ENCODE assay signal across 8 mouse cellular contexts in genomic region chr11:69060448-69061254, GRCm38 (mm10). TPM values are rescaled to one million over a fixed set of nuclear protein-coding genes. Genes with fewer than 3 reads are reported as not detected.
A peak's percentile ranks its signal among the peaks of the same experiment; 100 is the strongest.
DNase-seq lines count a peak whose midpoint lies in the region; ATAC-seq and TF ChIP-seq lines count a peak whose summit lies in the region.

No protein-coding gene starts in this region.

- H3K79me2 ChIP-seq in macrophage (ENCODE audit: inconsistent target), result peaks cover 28% of the 10 kb centered on the region; the same call in 1 of the 2 replicates

- H3K27ac ChIP-seq in thymus, adult 2 months (ENCODE audit: control insufficient read depth, insufficient read depth, low read length), result no peak overlapping the region
- peak overlapping the region; percentile 93 for H3K27ac ChIP-seq in forebrain, embryonic 12.5 days
- peak overlapping the region; percentile 93 for H3K27ac ChIP-seq in intestine, embryonic 16.5 days (ENCODE audit: low read length)
- H3K27ac ChIP-seq in macrophage, result peak overlapping the region; percentile 57
- peak overlapping the region; percentile 96 for H3K27ac ChIP-seq in testis, adult 2 months (ENCODE audit: control insufficient read depth, insufficient read depth, low read depth, low read length)

- H3K9me3 ChIP-seq in forebrain, embryonic 12.5 days, result no peaks in the 10 kb centered on the region
- no peaks in the 10 kb centered on the region for H3K9me3 ChIP-seq in intestine, embryonic 16.5 days (ENCODE audit: control insufficient read depth, low read length)

- TF ChIP-seq POLR2A in thymus, adult 2 months (IDR thresholded peaks at IDR 0.05; ENCODE audit: control insufficient read depth, extremely low read depth, insufficient read depth, low read length, poor library complexity), result no peak
- 0 out of 2 replicates have a peak, but pooled peaks have one; percentile 7 for TF ChIP-seq POLR2A in testis, adult 2 months (IDR thresholded peaks at IDR 0.05; ENCODE audit: control insufficient read depth, low read depth, low read length)

- DNase-seq in adrenal gland, adult (ENCODE audit: inconsistent age in 2 of 2, low spot score in 1 of 2), result peak; percentile 63 to 84
- no peak for DNase-seq in adrenal gland, postnatal 4 days (ENCODE audit: low spot score in 2 of 2)
- DNase-seq in thymus, adult 2 months, result no peak
- no peak for DNase-seq in thymus, postnatal 25 days

- no peaks in the 10 kb centered on the region for H3K36me3 ChIP-seq in thymus, adult 2 months (ENCODE audit: control insufficient read depth, insufficient read depth, low read length)
- no peaks in the 10 kb centered on the region for H3K36me3 ChIP-seq in forebrain, embryonic 12.5 days (replicated peaks)
- no peaks in the 10 kb centered on the region for H3K36me3 ChIP-seq in intestine, embryonic 16.5 days (ENCODE audit: control insufficient read depth, insufficient read depth, low read length)
- no peaks in the 10 kb centered on the region for H3K36me3 ChIP-seq in macrophage (ENCODE audit: inconsistent target)
- no peaks in the 10 kb centered on the region for H3K36me3 ChIP-seq in testis, adult 2 months (ENCODE audit: control insufficient read depth, insufficient read depth, low read length)

- no peaks in the 10 kb centered on the region for H3K27me3 ChIP-seq in thymus, adult 2 months (ENCODE audit: control insufficient read depth, insufficient read depth, low read length)
- no peaks in the 10 kb centered on the region; the same call in 1 of the 2 replicates for H3K27me3 ChIP-seq in forebrain, embryonic 12.5 days
- no peaks in the 10 kb centered on the region for H3K27me3 ChIP-seq in intestine, embryonic 16.5 days (replicated peaks; ENCODE audit: control insufficient read depth, insufficient read depth, low read length)
- H3K27me3 ChIP-seq in testis, adult 2 months (ENCODE audit: control insufficient read depth, insufficient read depth, low read length), result no peaks in the 10 kb centered on the region

- peak overlapping the region; percentile 98 for H3K4me2 ChIP-seq in forebrain, embryonic 12.5 days
- H3K4me2 ChIP-seq in intestine, embryonic 16.5 days (ENCODE audit: low read depth, low read length), result peak overlapping the region; percentile 96

- peak overlapping the region; percentile 84 for H3K4me3 ChIP-seq in thymus, adult 2 months (ENCODE audit: control insufficient read depth, insufficient read depth, low read length)
- H3K4me3 ChIP-seq in forebrain, embryonic 12.5 days (replicated peaks), result peak overlapping the region; percentile 90
- H3K4me3 ChIP-seq in intestine, embryonic 16.5 days (ENCODE audit: low read length), result peak overlapping the region; percentile 90
- peak overlapping the region; percentile 64 for H3K4me3 ChIP-seq in macrophage (ENCODE audit: inconsistent target)
- H3K4me3 ChIP-seq in testis, adult 2 months (ENCODE audit: control insufficient read depth, low read depth, low read length), result peak overlapping the region; percentile 99

- WGBS in thymus, adult 2 months, result 10% methylated on average over 40 of the region's 40 CpGs
- WGBS in forebrain, embryonic 12.5 days, result 2% methylated on average over 36 of the region's 40 CpGs
- 2% methylated on average over 40 of the region's 40 CpGs for WGBS in intestine, embryonic 16.5 days
- 5% methylated on average over 40 of the region's 40 CpGs for WGBS in macrophage (ENCODE audit: missing documents)

- H3K4me1 ChIP-seq in thymus, adult 2 months (replicated peaks; ENCODE audit: control insufficient read depth, insufficient read depth, low read length), result peaks cover 26% of the 10 kb centered on the region
- H3K4me1 ChIP-seq in forebrain, embryonic 12.5 days, result peaks cover 32% of the 10 kb centered on the region
- peaks cover 25% of the 10 kb centered on the region for H3K4me1 ChIP-seq in intestine, embryonic 16.5 days (ENCODE audit: control insufficient read depth, insufficient read depth, low read length)
- peaks cover 24% of the 10 kb centered on the region for H3K4me1 ChIP-seq in testis, adult 2 months (ENCODE audit: control insufficient read depth, insufficient read depth, low read length)

- ATAC-seq in forebrain, embryonic 12.5 days (ENCODE audit: low FRiP score), result no peak
- no peak for ATAC-seq in intestine, embryonic 16.5 days

- no peak for TF ChIP-seq CTCF in thymus, adult 2 months (IDR thresholded peaks at IDR 0.05; ENCODE audit: borderline replicate concordance, control insufficient read depth, extremely low read depth, insufficient read depth, low read length, poor library complexity)
- no peak for TF ChIP-seq CTCF in testis, adult 2 months (IDR thresholded peaks at IDR 0.05; ENCODE audit: control insufficient read depth, insufficient read depth, insufficient replicate concordance, low read depth, low read length)

- peak overlapping the region; percentile 84 for H3K9ac ChIP-seq in forebrain, embryonic 12.5 days
- H3K9ac ChIP-seq in intestine, embryonic 16.5 days (ENCODE audit: low read depth, low read length), result peak overlapping the region; percentile 94

RNA-seq across cellular contexts. Expression of gene Borcs6, which starts 1.1 kb away (rescaled TPM):
- total RNA-seq in adrenal gland, postnatal 4 days (2021), result 10 to 100 TPM; 24.3 to 26.0 TPM
- polyA plus RNA-seq in thymus, adult 2 months (2012; rRNA removed), result 18.0 TPM in 2 replicates
- polyA plus RNA-seq in forebrain, embryonic 12.5 days (2016; fragmentation: Nextera tagmentation; extraction: Ambion mirVana), result 7.4 and 11.1 TPM in 2 replicates
- 8.0 and 8.6 TPM in 2 replicates for polyA plus RNA-seq in intestine, embryonic 16.5 days (2015; fragmentation: Nextera tagmentation; extraction: Ambion mirVana)
- total RNA-seq in macrophage (2018; cell fraction: chromatin; rRNA removed), result 10 to 100 TPM in 17 of 26 experiments, 1 to 10 TPM in 9; 3.6 to 22.4 (median 12.0) TPM
- total RNA-seq in macrophage (2018; cell fraction: cytosol; rRNA removed), result 10 to 100 TPM; 21.1 to 43.6 (median 31.0) TPM
- total RNA-seq in macrophage (2018; cell fraction: nucleus; rRNA removed), result 10 to 100 TPM; 13.9 to 44.9 (median 28.3) TPM
- 11.7 to 37.1 TPM (median 15.6 TPM) in 3 replicates for polyA plus RNA-seq in macrophage (2018)
- polyA plus RNA-seq in testis, adult 2 months (2012; rRNA removed), result 13.4 and 15.8 TPM in 2 replicates

RNA-seq across cellular contexts. Expression of gene Tmem107, which starts 10.0 kb away (rescaled TPM):
- 10 to 100 TPM; 20.6 TPM for total RNA-seq in adrenal gland, postnatal 4 days (2021)
- 31.1 and 33.0 TPM in 2 replicates for polyA plus RNA-seq in thymus, adult 2 months (2012; rRNA removed)
- 53.4 and 56.9 TPM in 2 replicates for polyA plus RNA-seq in forebrain, embryonic 12.5 days (2016; fragmentation: Nextera tagmentation; extraction: Ambion mirVana)
- 38.6 and 44.8 TPM in 2 replicates for polyA plus RNA-seq in intestine, embryonic 16.5 days (2015; fragmentation: Nextera tagmentation; extraction: Ambion mirVana)
- 1 to 10 TPM in 7 of 26 experiments, under 1 TPM in 1, not detected in 18; 0.79 to 3.1 (median 1.5) TPM for total RNA-seq in macrophage (2018; cell fraction: chromatin; rRNA removed)
- 1 to 10 TPM; 1.9 to 5.8 (median 3.9) TPM for total RNA-seq in macrophage (2018; cell fraction: cytosol; rRNA removed)
- total RNA-seq in macrophage (2018; cell fraction: nucleus; rRNA removed), result 1 to 10 TPM in 18 of 26 experiments, under 1 TPM in 1, not detected in 7; 0.86 to 6.4 (median 2.7) TPM
- 4.1 to 7.3 TPM (median 4.2 TPM) in 3 replicates for polyA plus RNA-seq in macrophage (2018)
- polyA plus RNA-seq in testis, adult 2 months (2012; rRNA removed), result 135 and 142 TPM in 2 replicates

RNA-seq across cellular contexts. Expression of gene Aurkb, which starts 15.2 kb away (rescaled TPM):
- total RNA-seq in adrenal gland, postnatal 4 days (2021), result 10 to 100 TPM; 41.5 to 41.7 TPM
- 192 and 276 TPM in 2 replicates for polyA plus RNA-seq in thymus, adult 2 months (2012; rRNA removed)
- 163 and 169 TPM in 2 replicates for polyA plus RNA-seq in forebrain, embryonic 12.5 days (2016; fragmentation: Nextera tagmentation; extraction: Ambion mirVana)
- polyA plus RNA-seq in intestine, embryonic 16.5 days (2015; fragmentation: Nextera tagmentation; extraction: Ambion mirVana), result 114 and 139 TPM in 2 replicates
- total RNA-seq in macrophage (2018; cell fraction: chromatin; rRNA removed), result 10 to 100 TPM in 7 of 26 experiments, 1 to 10 TPM in 15, under 1 TPM in 2, not detected in 2; 0.53 to 31.9 (median 6.0) TPM
- total RNA-seq in macrophage (2018; cell fraction: cytosol; rRNA removed), result 1 to 10 TPM; 1.8 to 7.3 (median 4.3) TPM
- total RNA-seq in macrophage (2018; cell fraction: nucleus; rRNA removed), result 10 to 100 TPM in 3 of 26 experiments, 1 to 10 TPM in 21, under 1 TPM in 1, not detected in 1; 0.69 to 20.2 (median 3.6) TPM
- polyA plus RNA-seq in macrophage (2018), result 4.2 to 8.5 TPM (median 7.3 TPM) in 3 replicates
- polyA plus RNA-seq in testis, adult 2 months (2012; rRNA removed), result 15.2 and 17.9 TPM in 2 replicates

RNA-seq across cellular contexts. Expression of gene Vamp2, which starts 27.6 kb away (rescaled TPM):
- 100 to 1,000 TPM; 208 to 226 TPM for total RNA-seq in adrenal gland, postnatal 4 days (2021)
- 159 and 175 TPM in 2 replicates for polyA plus RNA-seq in thymus, adult 2 months (2012; rRNA removed)
- polyA plus RNA-seq in forebrain, embryonic 12.5 days (2016; fragmentation: Nextera tagmentation; extraction: Ambion mirVana), result 103 and 121 TPM in 2 replicates
- 65.8 TPM in 2 replicates for polyA plus RNA-seq in intestine, embryonic 16.5 days (2015; fragmentation: Nextera tagmentation; extraction: Ambion mirVana)
- 100 to 1,000 TPM in 20 of 26 experiments, 10 to 100 TPM in 6; 79.4 to 259 (median 167) TPM for total RNA-seq in macrophage (2018; cell fraction: chromatin; rRNA removed)
- 10 to 100 TPM; 20.1 to 40.4 (median 26.4) TPM for total RNA-seq in macrophage (2018; cell fraction: cytosol; rRNA removed)
- total RNA-seq in macrophage (2018; cell fraction: nucleus; rRNA removed), result 100 to 1,000 TPM in 24 of 26 experiments, 10 to 100 TPM in 2; 83.9 to 283 (median 140) TPM
- polyA plus RNA-seq in macrophage (2018), result 23.6 to 47.7 TPM (median 36.7 TPM) in 3 replicates
- polyA plus RNA-seq in testis, adult 2 months (2012; rRNA removed), result 36.3 and 43.1 TPM in 2 replicates

RNA-seq across cellular contexts. Expression of gene Per1, which starts 34.4 kb away (rescaled TPM):
- 100 to 1,000 TPM in 1 of 2 experiments, 10 to 100 TPM in 1; 99.4 to 130 TPM for total RNA-seq in adrenal gland, postnatal 4 days (2021)
- 28.0 and 29.6 TPM in 2 replicates for polyA plus RNA-seq in thymus, adult 2 months (2012; rRNA removed)
- polyA plus RNA-seq in forebrain, embryonic 12.5 days (2016; fragmentation: Nextera tagmentation; extraction: Ambion mirVana), result 7.8 and 12.3 TPM in 2 replicates
- 13.6 and 13.7 TPM in 2 replicates for polyA plus RNA-seq in intestine, embryonic 16.5 days (2015; fragmentation: Nextera tagmentation; extraction: Ambion mirVana)
- 100 to 1,000 TPM in 3 of 26 experiments, 10 to 100 TPM in 20, 1 to 10 TPM in 3; 2.1 to 182 (median 41.9) TPM for total RNA-seq in macrophage (2018; cell fraction: chromatin; rRNA removed)
- 10 to 100 TPM in 18 of 26 experiments, 1 to 10 TPM in 8; 1.2 to 30.8 (median 12.4) TPM for total RNA-seq in macrophage (2018; cell fraction: cytosol; rRNA removed)
- total RNA-seq in macrophage (2018; cell fraction: nucleus; rRNA removed), result 100 to 1,000 TPM in 2 of 26 experiments, 10 to 100 TPM in 19, 1 to 10 TPM in 5; 3.2 to 114 (median 23.5) TPM
- polyA plus RNA-seq in macrophage (2018), result 8.8 to 17.5 TPM (median 11.6 TPM) in 3 replicates
- 103 and 106 TPM in 2 replicates for polyA plus RNA-seq in testis, adult 2 months (2012; rRNA removed)

Comparison
In these comparisons a context has a peak if more than half of its experiments do, and no peak if none do; other contexts are left out.
1. DNase-seq: peak in adrenal gland, adult (2 of 2); none in adrenal gland, postnatal 4 days (0 of 2), thymus, adult 2 months (single experiment) and thymus, postnatal 25 days (single experiment).
2. Peak in every context shown above with its lines, with median percentiles within 50 percentile points of each other: H3K4me3 ChIP-seq.